Mouse (Mus musculus): ENCODE results near the gene Stam2.

Gene Stam2

DNA sequence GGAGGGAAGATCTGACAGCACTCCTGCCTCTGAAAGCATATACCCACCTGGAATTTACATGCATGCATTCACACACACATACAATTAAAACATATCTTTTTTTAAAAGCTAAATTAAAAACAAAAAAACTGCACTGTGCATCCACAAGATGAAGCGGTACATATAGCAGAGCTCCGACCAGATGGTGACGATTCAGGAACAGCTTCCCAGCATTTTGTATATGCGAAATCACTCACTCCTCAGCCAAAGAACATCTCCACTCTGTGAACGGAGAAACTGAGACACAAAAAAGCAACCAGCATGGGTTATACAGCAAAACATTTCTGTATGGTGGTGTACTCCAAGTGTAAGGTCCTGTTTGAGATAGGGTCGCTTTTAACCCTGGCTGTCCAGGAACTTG is 11.2 kb downstream of the Stam2 start:
- DNase-seq (ENCODE audit: low read depth, low spot score): peak; percentile 65

DNA sequence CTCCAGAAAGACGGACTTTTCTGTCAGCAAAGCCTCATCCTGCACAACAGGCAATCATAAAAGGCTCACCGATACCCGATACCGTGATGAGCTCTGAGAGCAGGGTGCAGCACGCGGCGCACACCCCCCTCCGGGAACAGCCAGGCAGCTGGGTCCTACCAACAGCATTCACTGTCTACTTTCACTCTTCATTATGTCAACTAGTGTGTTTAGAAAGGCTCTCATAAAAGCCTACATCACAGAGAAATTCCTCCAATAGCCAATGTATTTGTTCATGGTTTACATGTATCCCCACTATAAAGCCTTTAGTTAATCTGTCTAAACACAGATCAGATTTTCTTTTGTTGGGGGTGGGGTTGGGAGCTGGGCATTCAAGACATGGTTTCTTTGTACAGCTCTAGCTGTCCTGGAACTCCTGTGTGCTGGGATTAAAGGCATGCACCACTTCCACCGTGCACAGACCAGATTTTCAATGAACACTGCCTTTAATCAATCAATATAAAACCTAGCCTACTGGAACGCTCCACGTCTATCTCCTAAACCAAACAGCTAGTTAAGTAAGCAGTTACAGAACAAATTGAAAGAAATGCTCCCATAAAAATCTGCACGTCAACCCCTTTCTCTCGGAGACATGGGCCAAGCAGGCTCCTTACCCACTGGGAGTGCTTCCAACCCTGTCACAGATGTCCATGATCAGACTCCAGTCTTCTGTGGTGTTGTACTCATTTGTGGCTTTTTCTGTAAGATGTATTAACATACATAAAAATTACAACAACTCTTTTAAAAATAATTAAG is 21.7 kb downstream of the Stam2 start:
- no peak for DNase-seq (ENCODE audit: low read depth, low spot score)

DNA sequence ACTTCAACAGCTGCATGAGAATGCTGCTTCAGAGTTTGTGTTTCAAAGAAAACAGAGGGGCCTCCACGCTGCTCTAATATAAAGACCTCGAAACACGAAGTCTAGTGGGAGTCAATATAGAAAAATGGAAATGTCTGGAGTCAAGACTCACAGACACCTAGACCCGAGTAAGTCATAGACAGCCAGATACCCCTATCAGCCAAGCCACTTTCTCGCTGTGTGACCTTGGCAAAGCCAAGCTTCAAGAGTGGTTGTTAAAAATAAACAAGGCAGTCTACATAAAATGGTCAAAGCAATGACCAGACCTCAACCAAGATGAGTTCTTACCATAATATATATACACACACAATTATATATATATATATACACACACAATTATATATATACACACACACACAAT is 25.0 kb downstream of the Stam2 start:
- no peak for DNase-seq (ENCODE audit: low read depth, low spot score)

DNA sequence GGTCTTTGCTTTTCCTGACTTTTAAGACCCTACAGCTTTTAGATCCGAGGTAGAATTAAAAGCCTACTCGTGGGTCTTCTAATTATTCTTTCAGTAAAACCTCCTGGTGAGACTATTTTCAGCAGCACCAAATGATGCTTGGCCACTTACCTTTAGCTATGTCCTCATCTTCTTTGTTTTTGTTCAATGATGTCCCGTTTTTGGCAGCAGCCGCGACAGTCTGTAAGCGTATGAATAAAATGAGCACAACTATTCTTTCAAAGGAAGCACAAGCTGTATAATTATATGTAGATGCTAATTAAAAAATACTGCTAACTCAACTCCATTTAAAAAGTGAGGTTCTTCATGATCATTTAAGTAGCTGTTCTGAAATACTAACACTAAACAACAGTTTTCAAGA is 26.5 kb downstream of the Stam2 start:
- peak; percentile 44 for DNase-seq (ENCODE audit: low read depth, low spot score)

DNA sequence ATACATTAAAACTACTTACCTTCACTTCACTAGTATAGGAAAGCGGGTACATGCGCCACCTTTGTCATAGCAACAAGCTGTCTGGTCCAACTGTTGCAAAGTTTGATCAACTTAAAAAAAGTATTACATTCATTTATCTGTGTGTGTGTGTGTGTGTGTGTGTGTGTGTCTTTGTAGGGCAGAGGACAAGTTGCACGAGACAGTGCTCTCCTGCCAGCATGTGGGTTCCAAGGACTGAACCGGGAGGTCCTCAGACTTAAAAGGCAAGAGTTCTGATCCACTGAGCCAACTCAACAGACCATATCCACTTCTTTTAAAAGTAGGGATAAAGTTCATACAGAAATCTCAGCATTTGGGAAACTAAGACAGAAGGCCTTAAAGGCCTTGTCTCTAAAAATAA is 28.0 kb downstream of the Stam2 start:
- no peak for DNase-seq (ENCODE audit: low read depth, low spot score)

DNA sequence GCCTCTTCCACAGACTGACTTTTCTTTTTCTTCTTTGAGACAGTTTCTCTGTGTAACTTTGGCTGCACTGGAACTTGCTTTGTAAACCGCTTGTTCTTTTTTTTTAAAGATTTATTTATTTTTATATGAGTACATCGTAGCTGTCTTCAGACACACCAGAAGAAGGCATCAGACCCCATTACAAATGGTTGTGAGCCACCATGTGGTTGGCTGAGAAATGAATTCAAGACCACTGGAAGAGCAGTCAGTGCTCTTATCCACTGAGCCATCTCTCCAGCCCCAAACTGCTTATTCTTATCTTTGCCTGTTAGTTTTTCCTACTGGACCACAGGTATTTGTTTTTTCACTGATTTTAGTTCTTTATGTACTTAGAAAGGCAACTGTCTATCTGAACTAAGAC is 31.3 kb downstream of the Stam2 start:
- no peak for DNase-seq (ENCODE audit: low read depth, low spot score)

DNA sequence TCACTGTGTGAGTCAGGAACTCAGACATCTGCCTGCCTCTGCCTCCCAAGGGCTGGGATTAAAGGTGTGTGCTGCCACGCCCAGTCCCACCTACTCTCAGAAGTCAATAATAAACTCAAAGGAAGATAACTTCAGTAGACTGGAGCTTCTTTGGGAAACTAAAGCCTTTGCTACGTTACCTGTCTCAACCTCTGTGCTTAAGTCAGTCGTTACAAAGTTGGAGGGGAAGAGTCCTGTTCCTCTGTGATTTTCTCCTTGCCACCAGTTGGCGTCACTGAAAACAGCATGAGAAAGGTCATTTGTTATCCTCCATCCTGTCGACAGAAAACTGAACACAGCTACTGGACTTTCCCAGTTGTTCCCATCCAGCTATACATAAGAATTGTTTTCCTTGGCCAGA is 32.7 kb downstream of the Stam2 start:
- no peak for DNase-seq (ENCODE audit: low read depth, low spot score)

DNA sequence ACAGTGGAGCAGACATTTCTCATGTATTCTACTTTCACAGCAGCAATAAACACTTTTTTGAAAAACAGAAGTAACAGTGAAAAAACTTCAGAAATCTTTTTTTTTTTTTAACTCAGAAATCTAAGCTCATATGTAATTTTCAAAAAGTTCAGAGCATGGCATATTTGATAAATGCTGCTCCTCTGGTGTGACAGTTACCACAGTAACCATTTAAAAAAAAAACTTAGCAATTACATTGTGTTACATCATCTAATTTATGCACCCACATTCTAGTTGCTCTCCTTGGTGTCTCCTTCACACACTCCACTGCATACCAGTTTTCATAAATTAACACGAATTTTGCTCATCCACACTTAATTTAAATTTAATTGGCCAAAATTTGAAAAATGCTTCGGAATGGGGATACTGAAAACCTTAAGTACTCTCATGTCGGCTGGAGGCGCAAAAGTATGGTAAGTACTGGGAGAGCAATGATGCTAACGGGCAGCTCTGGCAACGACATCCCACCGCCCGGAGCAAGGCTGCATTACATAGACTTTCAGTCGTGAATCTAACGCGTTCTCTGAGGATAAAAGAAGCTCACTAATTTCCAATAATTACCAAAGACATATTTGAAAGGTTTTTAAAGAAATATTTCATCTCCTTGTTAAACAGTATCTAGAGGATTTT is 40.6 kb downstream of the Stam2 start:
- DNase-seq (ENCODE audit: low read depth, low spot score): no peak

DNA sequence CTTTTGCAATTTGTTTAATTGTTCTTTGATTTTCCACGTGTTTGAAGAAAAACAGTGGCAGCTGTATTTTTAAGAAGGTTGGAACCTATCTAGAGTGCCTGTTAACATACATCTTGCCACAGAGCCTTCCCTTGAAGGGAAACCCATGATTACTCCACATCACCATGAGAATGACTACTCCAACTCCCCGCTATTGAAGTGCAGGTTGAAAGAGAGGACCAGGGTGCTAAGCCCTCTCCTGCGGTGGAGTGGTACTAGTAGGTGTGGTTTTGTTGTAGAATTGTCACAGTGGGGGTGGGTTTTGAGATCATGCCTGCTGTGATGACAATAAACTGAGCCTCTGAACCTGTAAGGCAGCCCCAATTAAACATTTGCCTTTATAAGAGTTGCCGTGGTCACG is 41.7 kb downstream of the Stam2 start:
- DNase-seq (ENCODE audit: low read depth, low spot score): no peak

DNA sequence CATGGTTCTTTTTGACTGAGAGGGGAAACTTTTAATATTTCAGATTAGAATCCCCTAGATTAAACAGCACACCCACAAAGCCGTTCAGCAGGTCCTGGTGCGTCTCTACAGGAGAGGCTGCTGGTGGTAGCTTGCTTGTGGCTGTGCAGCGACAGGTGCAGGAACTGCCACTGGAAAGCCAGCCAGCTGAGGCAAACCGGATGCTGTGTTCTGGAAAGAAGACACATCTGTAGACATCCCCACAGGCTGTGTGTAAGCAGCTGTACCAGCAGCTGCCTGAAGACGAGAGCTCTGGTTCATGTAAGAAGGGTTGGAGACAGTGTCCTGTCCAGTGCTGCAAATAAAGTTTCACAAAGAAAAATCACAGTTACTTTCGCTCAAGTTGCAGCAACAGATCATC is 47.5 kb downstream of the Stam2 start:
- no peak for DNase-seq (ENCODE audit: low read depth, low spot score)

DNA sequence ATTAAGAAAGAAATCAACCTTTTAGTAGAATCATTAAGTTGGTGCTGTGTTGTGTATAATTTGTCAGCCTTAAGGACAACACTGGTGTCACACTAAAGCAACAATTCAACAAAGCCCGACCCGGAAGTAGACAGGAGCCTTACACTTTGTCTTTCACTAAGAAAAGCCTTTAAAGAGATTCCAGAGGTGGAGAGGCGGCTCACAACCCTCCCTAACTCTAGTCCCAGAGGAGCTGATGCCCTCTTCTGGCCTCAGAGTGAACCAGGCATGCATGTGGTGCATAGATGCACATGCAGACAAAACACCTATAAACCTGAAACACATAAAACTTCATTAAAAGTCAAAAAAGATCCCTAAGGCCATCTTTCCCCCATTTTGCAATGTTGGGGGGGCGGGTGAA is 50.3 kb downstream of the Stam2 start:
- no peak for DNase-seq (ENCODE audit: low read depth, low spot score)

DNA sequence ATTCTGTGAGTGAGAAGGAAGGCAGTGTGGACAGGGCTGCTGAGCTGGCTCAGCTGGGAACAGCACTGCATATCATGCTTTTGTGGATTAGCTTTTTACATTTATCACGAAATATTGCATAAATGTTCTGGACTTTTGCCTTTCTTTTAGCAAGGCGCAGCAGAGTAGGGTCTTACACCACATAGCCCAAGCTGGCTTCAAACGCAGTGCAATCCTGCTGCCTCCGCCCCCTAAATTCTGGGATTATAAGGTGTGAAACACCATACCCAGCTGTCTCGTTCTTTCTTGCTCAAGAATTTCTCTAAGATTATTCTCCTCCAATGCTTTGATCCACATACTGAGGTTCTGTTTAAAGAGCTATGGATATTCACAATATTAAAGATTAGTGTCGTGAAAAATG is 55.5 kb downstream of the Stam2 start:
- no peak for DNase-seq (ENCODE audit: low read depth, low spot score)

DNA sequence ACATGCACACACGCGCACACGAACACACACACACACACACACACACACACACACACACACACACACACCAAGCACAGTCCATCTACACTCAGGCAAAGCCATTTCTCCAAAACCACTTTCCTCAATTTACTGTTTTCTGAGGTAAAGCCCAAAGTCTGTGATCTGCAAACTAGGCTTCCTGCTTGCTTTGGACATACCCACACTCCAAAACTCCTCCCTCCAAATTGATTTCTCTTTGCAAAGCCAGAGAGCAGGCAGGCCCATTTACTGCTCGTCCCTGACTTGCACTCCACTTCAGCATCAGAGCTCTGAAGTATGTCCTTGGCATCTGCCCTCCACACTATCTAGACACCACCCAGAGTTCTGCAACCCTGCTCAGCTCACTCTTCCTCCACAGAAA is 64.5 kb downstream of the Stam2 start:
- no peak for DNase-seq (ENCODE audit: low read depth, low spot score)

DNA sequence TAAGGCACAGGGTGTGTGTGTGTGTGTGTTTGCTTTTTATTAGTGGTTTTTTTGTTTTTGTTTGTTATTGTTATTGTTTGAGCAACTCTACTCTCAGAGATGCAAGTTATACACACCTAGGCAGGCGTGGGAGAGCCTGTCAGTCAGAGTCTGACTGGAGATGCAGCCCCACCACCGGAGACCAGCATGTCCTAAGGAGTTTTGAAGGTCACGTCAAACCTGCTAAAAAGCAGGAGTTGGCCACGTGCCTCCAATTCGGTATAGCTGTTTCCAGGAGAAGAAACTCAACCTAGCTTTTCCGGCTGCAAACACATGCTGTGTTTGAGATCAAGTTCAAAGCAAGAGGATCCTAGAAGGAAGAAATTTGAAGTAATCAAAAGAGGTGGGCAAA is 65.2 kb downstream of the Stam2 start:
- DNase-seq (ENCODE audit: low read depth, low spot score): no peak

DNA sequence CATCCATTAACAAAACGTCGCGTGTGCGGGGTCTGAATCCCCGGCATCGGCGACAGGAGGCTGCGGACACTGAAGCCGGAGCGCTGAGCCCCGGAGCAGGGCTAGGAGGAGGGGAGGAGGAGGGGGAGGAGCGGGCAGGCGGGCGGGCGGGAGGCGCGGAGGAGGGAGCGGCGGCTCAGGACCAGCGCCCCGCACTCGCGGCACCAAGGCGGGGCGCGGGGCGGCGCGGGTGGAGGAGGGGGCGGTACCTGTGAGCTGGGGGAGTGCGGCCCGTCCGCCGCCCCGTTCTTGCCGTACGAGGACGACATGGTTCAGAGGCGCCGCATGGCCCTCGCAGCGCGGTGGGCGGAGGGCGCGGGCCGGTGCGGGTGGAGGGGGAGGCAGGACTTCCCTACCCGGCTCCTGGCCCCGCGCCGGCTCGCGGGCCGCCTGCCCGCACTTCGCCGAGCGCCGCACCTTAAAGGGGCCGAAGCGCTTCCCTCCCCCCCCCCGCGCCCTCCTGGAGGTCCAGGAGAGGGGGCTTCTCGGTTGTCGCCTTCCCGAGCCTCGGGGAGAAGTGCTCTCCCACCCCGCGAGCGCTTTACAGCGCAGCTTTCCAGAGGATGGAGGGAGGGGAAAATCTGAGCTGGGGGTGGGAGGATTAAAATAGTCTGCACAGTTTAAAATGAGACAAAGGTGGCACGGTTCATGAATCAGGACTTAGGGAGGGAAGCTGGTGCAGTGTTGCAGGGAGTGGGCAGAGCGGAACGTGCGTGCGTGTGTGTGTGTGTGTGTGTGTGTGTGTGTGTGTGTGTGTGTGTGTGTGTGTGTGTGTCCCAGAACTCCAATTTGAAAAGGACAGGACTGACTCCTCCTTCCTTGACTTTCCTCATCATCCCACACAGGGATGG is 65.8 kb downstream of the Stam2 start, which contains the start of gene Cacnb4:
Gene Cacnb4, minus strand, starts transcription at position 809 of the 890 bp plus-strand sequence.
- DNase-seq (ENCODE audit: low read depth, low spot score): no peak

DNA sequence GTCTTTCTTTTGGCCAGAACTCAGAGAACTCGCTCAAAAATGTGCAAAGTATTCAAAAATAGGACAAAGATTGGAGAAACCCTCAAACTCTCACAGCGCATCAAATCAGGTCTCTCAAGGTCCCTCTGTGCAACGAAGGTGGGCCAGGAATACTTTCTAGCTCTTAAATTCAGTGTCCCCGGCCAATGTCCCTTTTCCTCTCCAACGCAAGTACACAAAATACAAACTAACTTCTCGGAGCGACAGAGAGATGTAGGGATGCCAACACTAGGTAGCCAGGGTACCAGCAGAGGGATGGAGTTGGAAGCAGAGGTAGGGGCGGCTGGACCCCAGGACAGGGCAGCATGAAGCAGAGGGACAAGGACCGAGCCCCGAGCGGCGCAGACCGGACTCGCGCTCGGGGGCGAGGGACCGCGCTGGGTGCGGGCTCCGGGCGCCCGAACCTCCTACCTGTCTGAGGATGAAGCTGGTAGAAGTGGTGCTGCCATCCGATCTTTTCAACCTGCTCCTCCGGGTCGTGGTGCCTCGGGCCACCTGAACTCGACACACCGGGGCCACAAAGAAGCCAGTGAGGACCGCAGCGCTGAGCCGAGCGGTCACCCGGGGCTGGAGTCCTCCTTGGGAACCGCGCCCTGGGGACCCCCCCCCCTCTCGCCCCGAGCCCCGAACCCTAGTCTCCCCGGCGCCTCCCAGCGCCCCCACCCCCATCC is 66.6 kb downstream of the Stam2 start:
- DNase-seq (ENCODE audit: low read depth, low spot score): no peak

DNA sequence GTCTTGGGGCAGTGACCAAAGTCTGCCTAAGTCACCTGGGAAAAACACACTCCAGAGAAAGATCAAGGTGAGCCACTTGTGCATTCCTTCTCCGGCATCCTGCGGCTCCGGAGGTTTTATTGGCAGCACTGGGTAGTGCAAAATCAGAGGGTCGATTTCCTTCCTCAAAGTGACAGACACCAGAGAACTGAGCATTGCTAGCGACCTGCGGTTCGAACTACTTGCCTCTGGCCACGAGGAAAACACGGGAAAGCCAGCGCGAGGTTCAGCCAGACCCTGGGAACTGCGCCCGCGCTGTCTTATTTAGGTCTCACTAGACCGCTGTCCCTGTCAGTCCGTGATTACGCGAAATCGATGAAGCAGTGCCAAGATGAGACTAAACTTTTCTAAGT is 67.2 kb downstream of the Stam2 start:
- no peak for DNase-seq (ENCODE audit: low read depth, low spot score)

DNA sequence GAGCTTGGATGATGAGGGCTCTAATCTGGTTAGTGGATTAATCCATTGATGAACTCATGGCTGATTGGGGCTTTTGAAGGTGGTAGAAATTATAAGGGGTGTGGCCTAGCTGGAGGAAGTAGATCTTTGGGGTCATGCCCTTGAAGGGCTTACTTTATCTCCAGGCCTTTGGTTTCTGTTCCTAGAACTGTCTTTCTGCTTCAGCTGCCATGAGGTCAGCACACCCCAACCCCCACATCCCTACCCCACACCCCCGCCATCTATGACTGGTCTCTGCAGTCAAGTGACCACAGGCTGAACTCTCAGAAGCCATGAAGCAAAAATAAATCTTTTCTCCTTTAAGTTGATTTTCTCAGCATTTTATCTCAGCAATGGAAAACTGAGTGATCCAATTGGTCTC is 68.9 kb downstream of the Stam2 start:
- no peak for DNase-seq (ENCODE audit: low read depth, low spot score)

DNA sequence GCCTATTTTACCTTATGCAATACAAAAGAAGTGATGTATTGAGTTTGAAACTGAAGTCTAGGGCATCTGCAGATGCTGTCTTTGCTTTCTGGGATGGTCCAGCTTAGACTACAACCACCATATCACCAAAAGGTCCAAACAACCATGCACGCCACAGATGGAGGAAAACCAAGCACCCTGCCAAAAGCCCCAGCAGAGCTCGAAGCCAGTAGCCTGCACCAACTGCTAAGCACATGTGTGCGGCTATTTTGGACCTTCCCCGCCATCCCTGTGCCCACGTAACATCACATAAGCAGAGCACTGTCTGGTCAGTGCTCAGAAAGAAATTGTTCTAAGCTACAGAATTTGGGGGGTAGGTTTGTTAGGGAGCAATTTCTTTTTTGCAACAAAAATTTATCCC is 71.3 kb downstream of the Stam2 start:
- DNase-seq (ENCODE audit: low read depth, low spot score): peak; percentile 73

DNA sequence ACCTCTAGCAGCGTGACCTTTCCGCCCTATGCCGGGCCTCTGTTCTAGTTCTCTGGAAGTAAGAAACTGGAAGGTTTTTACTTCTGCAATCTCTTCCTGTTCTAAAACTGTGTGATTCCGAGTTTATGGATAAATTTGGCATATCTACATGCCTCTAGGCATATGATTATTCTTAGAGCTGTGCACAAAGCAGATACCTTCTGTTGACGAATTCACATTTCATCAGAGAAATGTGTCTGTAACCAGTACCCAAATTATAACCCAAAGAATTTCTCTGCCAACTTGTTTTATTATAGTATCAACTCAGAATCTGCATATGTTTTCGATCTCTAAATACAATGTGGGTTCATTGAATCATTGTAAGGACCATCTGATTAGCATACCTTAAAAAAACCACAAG is 73.6 kb downstream of the Stam2 start:
- peak; percentile 66 for DNase-seq (ENCODE audit: low read depth, low spot score)

DNA sequence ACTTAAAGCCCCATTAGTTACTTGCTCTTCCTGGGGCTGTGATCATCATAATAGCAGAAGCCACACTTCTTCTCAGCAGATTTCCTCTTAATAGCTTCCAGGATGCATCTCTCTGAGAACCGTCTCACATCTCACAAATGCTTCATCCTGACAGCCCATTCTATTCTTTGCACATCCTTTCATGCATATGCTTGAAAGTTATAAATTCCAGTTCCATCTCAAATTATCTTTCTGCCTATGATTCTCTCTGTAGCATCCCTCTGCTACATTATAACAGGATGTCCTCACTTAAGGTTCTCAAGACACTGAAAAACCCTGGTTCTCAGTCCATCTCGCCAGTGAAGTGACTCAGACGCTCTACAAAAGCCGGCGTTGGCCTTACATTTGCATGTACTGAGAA is 85.4 kb downstream of the Stam2 start:
- DNase-seq (ENCODE audit: low read depth, low spot score): no peak

DNA sequence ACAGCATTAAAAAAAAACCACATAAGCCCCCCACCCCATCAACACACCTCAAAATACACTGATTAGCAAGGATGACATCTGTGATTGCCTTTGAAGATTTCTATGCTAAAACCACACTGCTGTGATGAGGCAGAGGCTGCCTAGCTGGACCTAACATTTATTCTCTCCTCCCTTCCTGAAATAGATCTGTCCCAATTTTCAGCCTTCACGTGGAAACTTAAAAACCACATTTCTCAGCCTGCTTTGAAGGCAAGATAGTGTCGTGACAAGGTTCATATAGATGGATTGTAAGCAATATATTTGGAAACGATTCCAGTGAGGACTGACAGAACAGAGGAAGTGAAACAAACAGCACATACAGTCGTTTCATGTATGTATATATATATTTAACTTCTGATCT is 87.5 kb downstream of the Stam2 start:
- no peak for DNase-seq (ENCODE audit: low read depth, low spot score)
